Mouse (Mus musculus) olfactory bulb, adult 2 months (tissue): ENCODE measurements around the gene Ndufs5.

Source experiments
- CTCF ChIP-seq: fragments of 200-500 bp; IDR thresholded peaks from 2 replicates; pipeline ENCODE4 v1.5.1; 2012; ENCODE audit warnings: low read depth, mild to moderate bottlenecking, low read length, moderate library complexity; ENCODE audit not compliant: insufficient read depth
- POLR2A ChIP-seq: fragments of 200-500 bp; IDR thresholded peaks from 2 replicates; pipeline ENCODE4 v1.6.1; 2012; ENCODE audit warnings: mild to moderate bottlenecking, low read depth, low read length, moderate library complexity; ENCODE audit not compliant: insufficient read depth

DNA sequence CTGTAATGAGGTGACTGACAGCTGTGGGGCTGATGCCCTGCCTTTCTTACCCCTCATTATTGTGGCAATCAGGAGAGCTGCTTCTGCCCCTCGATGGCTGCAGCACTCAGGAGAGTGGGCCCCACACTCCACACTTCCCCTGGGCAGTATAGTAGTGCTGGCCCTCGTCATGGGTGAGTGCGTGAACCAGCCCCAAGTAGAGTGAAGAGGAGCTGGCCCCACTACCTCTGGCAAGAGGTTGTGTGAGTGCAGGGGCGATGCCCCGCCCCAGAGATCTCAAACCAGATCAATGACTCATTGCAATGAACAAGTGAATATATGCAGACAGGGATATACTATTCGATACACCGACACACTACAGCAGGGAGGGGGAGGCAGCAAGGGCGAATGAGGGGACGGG, 15.5 kb upstream of the Ndufs5 start:
- no peak for TF ChIP-seq CTCF
- TF ChIP-seq POLR2A = no peak
